Mouse (Mus musculus): ENCODE data around the gene D10Wsu102e. TPM values are rescaled to one million over a fixed set of nuclear protein-coding genes. Genes with fewer than 3 reads are reported as not detected.
"Not testable (repeated sequence)": the region's sequence is repeated elsewhere in the genome, so short reads cannot be mapped to it uniquely, and the experiment has no call there.

Gene D10Wsu102e
- polyA plus RNA-seq, 1 experiment from 2014 or later, result 0.23 TPM

DNA sequence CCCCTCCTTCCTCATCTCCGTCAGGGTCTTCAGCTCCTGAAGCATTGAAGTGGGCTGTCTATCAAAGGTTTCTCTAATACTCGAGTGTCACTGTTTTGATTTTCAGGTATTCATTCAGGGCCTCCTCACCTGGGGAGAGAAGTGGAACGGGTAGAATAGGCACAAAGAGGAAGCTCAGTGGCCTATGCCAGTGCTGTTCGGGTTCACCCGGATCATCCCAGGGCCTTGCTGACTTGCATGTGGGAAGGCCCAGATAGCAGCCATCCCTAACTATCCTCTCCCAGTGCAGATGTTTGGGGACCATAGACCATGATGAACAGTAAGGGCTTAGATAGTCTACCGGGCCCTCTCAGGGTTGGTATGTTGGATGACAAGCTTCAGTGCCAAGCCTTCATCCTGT, 130.5 kb downstream of the D10Wsu102e start:
- DNase-seq (ENCODE audit: low spot score), result no peak
- ATAC-seq (ENCODE audit: low FRiP score, low TSS enrichment), result no peak
- Histone ChIP-seq H3K27ac (replicated peaks) (no peak overlapping the region), H3K36me3 (ENCODE audit: control insufficient read depth, insufficient read depth, low read length) (no peaks in the 10 kb centered on the region), H3K9ac (ENCODE audit: low read length) (no peak overlapping the region), H3K4me3 (ENCODE audit: low read depth, low read length) (no peak overlapping the region), H3K27me3 (ENCODE audit: control insufficient read depth, insufficient read depth, low read length) (no peaks in the 10 kb centered on the region), H3K9me3 (ENCODE audit: control insufficient read depth, low read length) (no peaks in the 10 kb centered on the region), H3K4me1 (replicated peaks; ENCODE audit: control insufficient read depth, insufficient read depth) (no peaks in the 10 kb centered on the region), H3K4me2 (replicated peaks; ENCODE audit: low read depth) (no peak overlapping the region)
- TF ChIP-seq CTCF (IDR thresholded peaks at IDR 0.05; ENCODE audit: low read depth), result no peak
- no peak for TF ChIP-seq EP300 (optimal IDR thresholded peaks at IDR 0.05)
- WGBS, result 85% methylated on average over 6 of the region's 6 CpGs

DNA sequence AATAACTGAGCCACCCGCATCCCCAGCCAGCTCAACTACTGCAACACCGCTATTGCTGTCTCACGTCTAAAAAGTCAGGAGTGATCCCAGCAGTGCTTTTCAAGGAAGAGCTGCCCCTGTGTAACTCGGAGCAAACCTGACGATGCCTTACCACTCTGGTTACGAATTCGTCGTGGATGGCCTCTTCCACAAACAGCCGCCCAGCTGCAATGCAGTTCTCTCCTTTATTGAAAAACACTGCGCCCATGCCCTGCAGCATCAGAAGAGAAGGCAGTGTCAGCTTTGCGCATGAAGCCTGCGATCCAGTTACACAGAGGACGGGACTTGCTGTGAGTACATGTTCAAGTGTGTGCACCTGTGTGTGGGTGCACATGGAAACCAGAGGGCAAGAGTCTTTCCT, 137.3 kb downstream of the D10Wsu102e start:
- Histone ChIP-seq H3K36me3 (ENCODE audit: control insufficient read depth, insufficient read depth, low read length) (no peaks in the 10 kb centered on the region), H3K27me3 (ENCODE audit: control insufficient read depth, insufficient read depth, low read length) (no peaks in the 10 kb centered on the region), H3K4me2 (replicated peaks; ENCODE audit: low read depth) (no peak overlapping the region), H3K27ac (replicated peaks) (no peak overlapping the region), H3K4me1 (replicated peaks; ENCODE audit: control insufficient read depth, insufficient read depth) (no peaks in the 10 kb centered on the region), H3K9me3 (ENCODE audit: control insufficient read depth, low read length) (no peaks in the 10 kb centered on the region), H3K9ac (ENCODE audit: low read length) (no peak overlapping the region), H3K4me3 (ENCODE audit: low read depth, low read length) (no peak overlapping the region)
- TF ChIP-seq EP300 (optimal IDR thresholded peaks at IDR 0.05) (no peak), CTCF (IDR thresholded peaks at IDR 0.05; ENCODE audit: low read depth) (no peak)
- DNase-seq (ENCODE audit: low spot score), result no peak
- 84% methylated on average over 13 of the region's 13 CpGs for WGBS
- no peak for ATAC-seq (ENCODE audit: low FRiP score, low TSS enrichment)

DNA sequence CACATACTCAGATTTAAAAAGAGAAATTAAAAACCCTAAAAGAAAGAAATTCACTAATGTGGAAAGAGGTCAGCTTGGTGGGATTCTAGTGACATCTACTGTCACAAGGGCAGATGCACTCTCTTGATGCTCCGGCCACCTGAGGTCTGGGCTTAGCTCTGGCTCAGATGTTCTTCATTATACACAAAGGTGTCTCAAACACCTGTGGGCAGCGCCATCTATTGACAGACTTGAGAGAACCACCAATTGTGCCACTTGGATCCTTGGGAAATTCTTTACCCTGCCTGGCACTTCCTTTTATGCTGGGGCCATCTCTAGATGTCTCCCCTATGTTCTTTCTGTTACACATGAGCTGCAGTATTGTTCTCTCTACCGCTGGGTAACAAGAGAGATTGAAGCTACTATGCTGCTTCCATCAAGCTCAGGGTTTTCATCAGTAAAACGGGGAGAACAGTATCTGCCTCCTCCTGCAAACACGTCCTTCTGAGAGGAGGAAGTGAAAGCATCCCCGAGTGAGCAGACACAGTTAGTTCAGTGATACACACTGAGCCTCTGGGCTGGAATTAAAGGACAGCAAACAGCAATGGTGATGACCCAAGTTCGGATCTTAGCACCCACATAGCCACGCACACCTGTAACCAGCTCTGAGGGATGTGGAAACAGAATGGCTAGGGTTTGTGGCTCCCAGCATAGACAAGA, 149.1 kb downstream of the D10Wsu102e start:
- DNase-seq (ENCODE audit: low spot score) (peak; percentile 25), ATAC-seq (ENCODE audit: low FRiP score, low TSS enrichment) (no peak)
- no peaks in the 10 kb centered on the region for H3K9me3 ChIP-seq (ENCODE audit: control insufficient read depth, low read length)
- H3K4me2 ChIP-seq (replicated peaks; ENCODE audit: low read depth), result no peak overlapping the region
- H3K36me3 ChIP-seq (ENCODE audit: control insufficient read depth, insufficient read depth, low read length), result no peaks in the 10 kb centered on the region
- no peaks in the 10 kb centered on the region for H3K4me1 ChIP-seq (replicated peaks; ENCODE audit: control insufficient read depth, insufficient read depth)
- TF ChIP-seq CTCF (IDR thresholded peaks at IDR 0.05; ENCODE audit: low read depth) (peak; percentile 67), EP300 (optimal IDR thresholded peaks at IDR 0.05) (no peak)
- no peak overlapping the region for H3K4me3 ChIP-seq (ENCODE audit: low read depth, low read length)
- H3K27ac ChIP-seq (replicated peaks), result no peak overlapping the region
- no peak overlapping the region for H3K9ac ChIP-seq (ENCODE audit: low read length)
- WGBS, result 61% methylated on average over 8 of the region's 8 CpGs
- H3K27me3 ChIP-seq (ENCODE audit: control insufficient read depth, insufficient read depth, low read length), result no peaks in the 10 kb centered on the region

DNA sequence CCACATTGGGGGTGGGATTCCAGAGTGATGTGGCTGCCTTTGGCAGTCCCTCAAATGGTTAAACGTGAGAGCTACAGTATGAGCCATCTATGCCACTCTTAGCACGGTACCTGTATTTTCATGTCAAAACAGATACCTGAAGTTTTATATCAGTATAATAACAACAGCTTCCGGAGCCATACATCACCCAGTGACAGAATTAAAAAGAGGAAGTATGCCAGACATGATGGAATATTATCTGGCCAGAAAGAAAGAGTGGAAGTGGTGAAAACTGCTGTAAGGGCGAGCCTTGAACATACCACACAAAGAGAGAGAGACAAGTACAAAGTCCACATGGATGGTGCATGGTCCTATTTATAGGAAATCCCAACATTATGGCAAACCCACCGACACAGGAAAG, 151.3 kb downstream of the D10Wsu102e start:
- no peak for ATAC-seq (ENCODE audit: low FRiP score, low TSS enrichment)
- no peak overlapping the region for H3K4me2 ChIP-seq (replicated peaks; ENCODE audit: low read depth)
- no peaks in the 10 kb centered on the region for H3K4me1 ChIP-seq (replicated peaks; ENCODE audit: control insufficient read depth, insufficient read depth)
- WGBS, result 67% methylated on average over 5 of the region's 5 CpGs
- H3K27ac ChIP-seq (replicated peaks), result no peak overlapping the region
- no peak overlapping the region for H3K4me3 ChIP-seq (ENCODE audit: low read depth, low read length)
- no peaks in the 10 kb centered on the region for H3K27me3 ChIP-seq (ENCODE audit: control insufficient read depth, insufficient read depth, low read length)
- H3K36me3 ChIP-seq (ENCODE audit: control insufficient read depth, insufficient read depth, low read length), result no peaks in the 10 kb centered on the region
- no peak overlapping the region for H3K9ac ChIP-seq (ENCODE audit: low read length)
- no peak for DNase-seq (ENCODE audit: low spot score)
- no peaks in the 10 kb centered on the region for H3K9me3 ChIP-seq (ENCODE audit: control insufficient read depth, low read length)
- TF ChIP-seq CTCF (IDR thresholded peaks at IDR 0.05; ENCODE audit: low read depth), result no peak
- TF ChIP-seq EP300 (optimal IDR thresholded peaks at IDR 0.05), result no peak

DNA sequence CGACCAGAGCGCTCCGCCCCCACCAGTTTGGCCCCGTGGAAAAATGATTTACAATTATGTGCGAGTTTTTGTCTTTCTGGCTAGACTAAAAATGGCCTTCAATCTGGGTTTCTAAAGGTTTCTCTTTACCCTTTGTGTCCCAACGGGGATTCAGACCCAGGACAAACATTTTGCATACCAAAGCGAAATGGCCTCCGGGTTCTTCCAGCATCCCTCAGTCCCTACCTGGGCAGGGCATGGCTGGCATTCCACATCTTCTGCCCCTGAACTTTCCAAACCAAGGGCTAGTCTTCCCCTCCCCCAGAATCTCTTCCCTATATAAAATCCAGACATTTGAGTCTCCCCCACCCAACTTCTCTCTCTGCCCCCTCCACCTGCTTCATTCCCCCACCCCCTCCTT, 153.7 kb downstream of the D10Wsu102e start:
- H3K4me1 ChIP-seq (replicated peaks; ENCODE audit: control insufficient read depth, insufficient read depth), result no peaks in the 10 kb centered on the region
- 77% methylated on average over 8 of the region's 8 CpGs for WGBS
- no peak overlapping the region for H3K27ac ChIP-seq (replicated peaks)
- no peak overlapping the region for H3K4me3 ChIP-seq (ENCODE audit: low read depth, low read length)
- H3K36me3 ChIP-seq (ENCODE audit: control insufficient read depth, insufficient read depth, low read length), result no peaks in the 10 kb centered on the region
- no peaks in the 10 kb centered on the region for H3K9me3 ChIP-seq (ENCODE audit: control insufficient read depth, low read length)
- H3K9ac ChIP-seq (ENCODE audit: low read length), result no peak overlapping the region
- TF ChIP-seq EP300 (optimal IDR thresholded peaks at IDR 0.05), result no peak
- TF ChIP-seq CTCF (IDR thresholded peaks at IDR 0.05; ENCODE audit: low read depth), result no peak
- H3K4me2 ChIP-seq (replicated peaks; ENCODE audit: low read depth), result no peak overlapping the region
- DNase-seq (ENCODE audit: low spot score), result no peak
- H3K27me3 ChIP-seq (ENCODE audit: control insufficient read depth, insufficient read depth, low read length), result no peaks in the 10 kb centered on the region
- ATAC-seq (ENCODE audit: low FRiP score, low TSS enrichment), result no peak

DNA sequence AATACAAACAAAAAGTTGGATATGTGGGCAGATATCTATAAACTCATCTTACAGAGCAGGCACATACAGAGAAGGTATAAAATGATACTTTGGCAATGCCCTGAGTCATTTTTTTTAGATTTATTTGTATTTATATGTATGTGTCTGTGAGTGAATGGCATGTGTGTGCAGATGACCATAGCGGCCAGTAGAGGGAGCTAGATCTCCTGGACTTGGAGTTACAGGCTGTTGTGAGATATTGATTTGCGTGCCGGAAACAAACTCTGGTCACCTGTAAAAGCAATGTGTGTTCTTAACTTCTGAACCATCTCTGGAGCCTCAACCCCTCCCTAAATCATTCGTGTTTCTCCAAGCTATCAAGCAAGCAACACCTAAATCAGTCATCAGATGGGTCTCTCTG, 161.0 kb downstream of the D10Wsu102e start:
- 79% methylated on average over 4 of the region's 4 CpGs for WGBS
- H3K4me2 ChIP-seq (replicated peaks; ENCODE audit: low read depth), result no peak overlapping the region
- no peak overlapping the region for H3K27ac ChIP-seq (replicated peaks)
- H3K4me1 ChIP-seq (replicated peaks; ENCODE audit: control insufficient read depth, insufficient read depth), result no peaks in the 10 kb centered on the region
- H3K9me3 ChIP-seq (ENCODE audit: control insufficient read depth, low read length), result no peaks in the 10 kb centered on the region
- no peak for DNase-seq (ENCODE audit: low spot score)
- no peak overlapping the region for H3K4me3 ChIP-seq (ENCODE audit: low read depth, low read length)
- ATAC-seq (ENCODE audit: low FRiP score, low TSS enrichment), result no peak
- no peak overlapping the region for H3K9ac ChIP-seq (ENCODE audit: low read length)
- TF ChIP-seq CTCF (IDR thresholded peaks at IDR 0.05; ENCODE audit: low read depth) (peak; percentile 52), EP300 (optimal IDR thresholded peaks at IDR 0.05) (no peak)
- no peaks in the 10 kb centered on the region for H3K27me3 ChIP-seq (ENCODE audit: control insufficient read depth, insufficient read depth, low read length)
- H3K36me3 ChIP-seq (ENCODE audit: control insufficient read depth, insufficient read depth, low read length), result no peaks in the 10 kb centered on the region

DNA sequence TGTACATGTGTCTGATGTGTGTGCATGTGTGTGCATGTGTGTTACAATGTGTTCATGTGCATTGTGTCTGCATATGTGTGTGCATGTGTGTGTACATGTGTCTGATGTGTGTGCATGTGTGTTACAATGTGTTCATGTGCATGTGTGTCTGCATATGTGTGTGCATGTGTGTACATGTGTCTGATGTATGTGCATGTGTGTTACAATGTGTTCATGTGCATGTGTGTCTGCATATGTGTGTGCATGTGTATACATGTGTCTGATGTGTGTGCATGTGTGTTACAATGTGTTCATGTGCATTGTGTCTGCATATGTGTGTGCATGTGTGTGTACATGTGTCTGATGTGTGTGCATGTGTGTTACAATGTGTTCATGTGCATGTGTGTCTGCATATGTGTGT, 164.2 kb downstream of the D10Wsu102e start:
- not testable (repeated sequence) for H3K27ac ChIP-seq (replicated peaks); H3K9ac ChIP-seq (ENCODE audit: low read length); H3K4me3 ChIP-seq (ENCODE audit: low read depth, low read length); H3K9me3 ChIP-seq (ENCODE audit: control insufficient read depth, low read length); H3K36me3 ChIP-seq (ENCODE audit: control insufficient read depth, insufficient read depth, low read length); H3K4me2 ChIP-seq (replicated peaks; ENCODE audit: low read depth); H3K27me3 ChIP-seq (ENCODE audit: control insufficient read depth, insufficient read depth, low read length); DNase-seq (ENCODE audit: low spot score); ATAC-seq (ENCODE audit: low FRiP score, low TSS enrichment); H3K4me1 ChIP-seq (replicated peaks; ENCODE audit: control insufficient read depth, insufficient read depth)
